Mouse (Mus musculus): ENCODE measurements around the gene Dennd6a. TPM values are rescaled to one million over a fixed set of nuclear protein-coding genes. Genes with fewer than 3 reads are reported as not detected.

Gene Dennd6a
- polyA plus RNA-seq, 1 experiment from 2014 or later: 35.1 TPM

GRCm38 (mm10) chr14:26557581-26557980 is 16.1 kb upstream of the Dennd6a start:
- DNase-seq (ENCODE audit: low spot score) (no peak), ATAC-seq (ENCODE audit: low FRiP score) (no peak)
- Histone ChIP-seq H3K27ac (ENCODE audit: low read depth, low read length) (no peak overlapping the region), H3K36me3 (ENCODE audit: control insufficient read depth, insufficient read depth, low read length) (no peaks in the 10 kb centered on the region), H3K27me3 (ENCODE audit: control insufficient read depth, insufficient read depth, low read length) (no peaks in the 10 kb centered on the region), H3K9me3 (ENCODE audit: control insufficient read depth, low read length) (no peaks in the 10 kb centered on the region), H3K9ac (ENCODE audit: low read depth, low read length) (no peak overlapping the region), H3K4me2 (replicated peaks; ENCODE audit: low read depth, low read length) (no peak overlapping the region), H3K4me1 (replicated peaks; ENCODE audit: control insufficient read depth, insufficient read depth, low read length) (no peaks in the 10 kb centered on the region), H3K4me3 (ENCODE audit: low read depth, low read length) (no peak overlapping the region)
- 54% methylated on average over 1 of the region's 1 CpGs for WGBS

- H3K27me3 ChIP-seq (ENCODE audit: control insufficient read depth, insufficient read depth, low read length): no peaks in the 10 kb centered on the region
- DNase-seq (ENCODE audit: low spot score): no peak
- H3K4me1 ChIP-seq (replicated peaks; ENCODE audit: control insufficient read depth, insufficient read depth, low read length): no peaks in the 10 kb centered on the region
- no peak overlapping the region for H3K27ac ChIP-seq (ENCODE audit: low read depth, low read length)
- no peak overlapping the region for H3K9ac ChIP-seq (ENCODE audit: low read depth, low read length)
- no peak for ATAC-seq (ENCODE audit: low FRiP score)
- no peaks in the 10 kb centered on the region for H3K9me3 ChIP-seq (ENCODE audit: control insufficient read depth, low read length)
- no peaks in the 10 kb centered on the region for H3K36me3 ChIP-seq (ENCODE audit: control insufficient read depth, insufficient read depth, low read length)
- H3K4me3 ChIP-seq (ENCODE audit: low read depth, low read length): no peak overlapping the region
- 89% methylated on average over 7 of the region's 7 CpGs for WGBS
- H3K4me2 ChIP-seq (replicated peaks; ENCODE audit: low read depth, low read length): no peak overlapping the region
Measured at GRCm38 (mm10) chr14:26558536-26558935, 15.1 kb upstream of the Dennd6a start.

- ATAC-seq (ENCODE audit: low FRiP score): no peak
- 83% methylated on average over 2 of the region's 2 CpGs for WGBS
- no peaks in the 10 kb centered on the region for H3K4me1 ChIP-seq (replicated peaks; ENCODE audit: control insufficient read depth, insufficient read depth, low read length)
- H3K27ac ChIP-seq (ENCODE audit: low read depth, low read length): no peak overlapping the region
- no peaks in the 10 kb centered on the region for H3K36me3 ChIP-seq (ENCODE audit: control insufficient read depth, insufficient read depth, low read length)
- no peak for DNase-seq (ENCODE audit: low spot score)
- no peaks in the 10 kb centered on the region for H3K27me3 ChIP-seq (ENCODE audit: control insufficient read depth, insufficient read depth, low read length)
- H3K4me2 ChIP-seq (replicated peaks; ENCODE audit: low read depth, low read length): no peak overlapping the region
- H3K9me3 ChIP-seq (ENCODE audit: control insufficient read depth, low read length): no peaks in the 10 kb centered on the region
- H3K9ac ChIP-seq (ENCODE audit: low read depth, low read length): no peak overlapping the region
- H3K4me3 ChIP-seq (ENCODE audit: low read depth, low read length): no peak overlapping the region
Measured at GRCm38 (mm10) chr14:26562247-26562646, 11.4 kb upstream of the Dennd6a start.

GRCm38 (mm10) chr14:26569880-26570279 is 3.8 kb upstream of the Dennd6a start:
- ATAC-seq (ENCODE audit: low FRiP score) (no peak), DNase-seq (ENCODE audit: low spot score) (no peak)
- WGBS: 88% methylated on average over 4 of the region's 4 CpGs
- no peak overlapping the region for H3K4me3 ChIP-seq (ENCODE audit: low read depth, low read length)
- H3K9ac ChIP-seq (ENCODE audit: low read depth, low read length): no peak overlapping the region
- no peak overlapping the region for H3K27ac ChIP-seq (ENCODE audit: low read depth, low read length)
- H3K4me2 ChIP-seq (replicated peaks; ENCODE audit: low read depth, low read length): no peak overlapping the region
- no peaks in the 10 kb centered on the region for H3K4me1 ChIP-seq (replicated peaks; ENCODE audit: control insufficient read depth, insufficient read depth, low read length)
- no peaks in the 10 kb centered on the region for H3K36me3 ChIP-seq (ENCODE audit: control insufficient read depth, insufficient read depth, low read length)
- H3K27me3 ChIP-seq (ENCODE audit: control insufficient read depth, insufficient read depth, low read length): no peaks in the 10 kb centered on the region
- H3K9me3 ChIP-seq (ENCODE audit: control insufficient read depth, low read length): no peaks in the 10 kb centered on the region

- Histone ChIP-seq H3K36me3 (ENCODE audit: control insufficient read depth, insufficient read depth, low read length) (no peaks in the 10 kb centered on the region), H3K9ac (ENCODE audit: low read depth, low read length) (no peak overlapping the region), H3K9me3 (ENCODE audit: control insufficient read depth, low read length) (no peaks in the 10 kb centered on the region), H3K4me1 (replicated peaks; ENCODE audit: control insufficient read depth, insufficient read depth, low read length) (no peaks in the 10 kb centered on the region), H3K27me3 (ENCODE audit: control insufficient read depth, insufficient read depth, low read length) (no peaks in the 10 kb centered on the region), H3K27ac (ENCODE audit: low read depth, low read length) (no peak overlapping the region), H3K4me3 (ENCODE audit: low read depth, low read length) (no peak overlapping the region), H3K4me2 (replicated peaks; ENCODE audit: low read depth, low read length) (no peak overlapping the region)
- DNase-seq (ENCODE audit: low spot score) (no peak), ATAC-seq (ENCODE audit: low FRiP score) (no peak)
- 60% methylated on average over 4 of the region's 4 CpGs for WGBS
Measured at GRCm38 (mm10) chr14:26571951-26572675, 1.5 kb upstream of the Dennd6a start.

- DNase-seq (ENCODE audit: low spot score) (no peak), ATAC-seq (ENCODE audit: low FRiP score) (no peak)
- 72% methylated on average over 3 of the region's 3 CpGs for WGBS
- no peak overlapping the region for H3K9ac ChIP-seq (ENCODE audit: low read depth, low read length)
- H3K9me3 ChIP-seq (ENCODE audit: control insufficient read depth, low read length): no peaks in the 10 kb centered on the region
- H3K27me3 ChIP-seq (ENCODE audit: control insufficient read depth, insufficient read depth, low read length): no peaks in the 10 kb centered on the region
- no peak overlapping the region for H3K4me3 ChIP-seq (ENCODE audit: low read depth, low read length)
- no peak overlapping the region for H3K27ac ChIP-seq (ENCODE audit: low read depth, low read length)
- H3K36me3 ChIP-seq (ENCODE audit: control insufficient read depth, insufficient read depth, low read length): no peaks in the 10 kb centered on the region
- H3K4me2 ChIP-seq (replicated peaks; ENCODE audit: low read depth, low read length): no peak overlapping the region
- H3K4me1 ChIP-seq (replicated peaks; ENCODE audit: control insufficient read depth, insufficient read depth, low read length): no peaks in the 10 kb centered on the region
Measured at GRCm38 (mm10) chr14:26576255-26576780, 2.7 kb downstream of the Dennd6a start.

GRCm38 (mm10) chr14:26578791-26579191 is 5.1 kb downstream of the Dennd6a start:
- Histone ChIP-seq H3K4me3 (ENCODE audit: low read depth, low read length) (no peak overlapping the region; the same call in 1 of the 2 replicates), H3K4me1 (replicated peaks; ENCODE audit: control insufficient read depth, insufficient read depth, low read length) (0 out of 2 replicates have a peak, but pooled peaks cover 2% of the 10 kb centered on the region), H3K27me3 (ENCODE audit: control insufficient read depth, insufficient read depth, low read length) (no peaks in the 10 kb centered on the region), H3K9ac (ENCODE audit: low read depth, low read length) (no peak overlapping the region), H3K27ac (ENCODE audit: low read depth, low read length) (no peak overlapping the region), H3K9me3 (ENCODE audit: control insufficient read depth, low read length) (no peaks in the 10 kb centered on the region), H3K36me3 (ENCODE audit: control insufficient read depth, insufficient read depth, low read length) (no peaks in the 10 kb centered on the region), H3K4me2 (replicated peaks; ENCODE audit: low read depth, low read length) (no peak overlapping the region)
- 74% methylated on average over 6 of the region's 6 CpGs for WGBS
- ATAC-seq (ENCODE audit: low FRiP score) (peak; percentile 9; the same call in 1 of the 2 replicates), DNase-seq (ENCODE audit: low spot score) (no peak)

- peak; percentile 95 for DNase-seq (ENCODE audit: low spot score)
- peak; percentile 96 for ATAC-seq (ENCODE audit: low FRiP score)
Measured at GRCm38 (mm10) chr14:26579346-26580343, 6.0 kb downstream of the Dennd6a start.

More at GRCm38 (mm10) chr14:26579346-26580343, 6.0 kb downstream of the Dennd6a start:
- Histone ChIP-seq H3K27me3 (ENCODE audit: control insufficient read depth, insufficient read depth, low read length) (no peaks in the 10 kb centered on the region), H3K9ac (ENCODE audit: low read depth, low read length) (peak overlapping the region; percentile 99), H3K4me1 (replicated peaks; ENCODE audit: control insufficient read depth, insufficient read depth, low read length) (0 out of 2 replicates have a peak, but pooled peaks cover 2% of the 10 kb centered on the region), H3K36me3 (ENCODE audit: control insufficient read depth, insufficient read depth, low read length) (no peaks in the 10 kb centered on the region), H3K4me3 (ENCODE audit: low read depth, low read length) (peak overlapping the region; percentile 95), H3K4me2 (replicated peaks; ENCODE audit: low read depth, low read length) (peak overlapping the region; percentile 67), H3K27ac (ENCODE audit: low read depth, low read length) (peak overlapping the region; percentile 95), H3K9me3 (ENCODE audit: control insufficient read depth, low read length) (no peaks in the 10 kb centered on the region)
- under 1% methylated on average over 59 of the region's 79 CpGs for WGBS

Measured in hindbrain, embryonic 11.5 days (tissue).